Mouse (Mus musculus) neural tube, embryonic 12.5 days (tissue): ENCODE measurements around the gene Bcar3. TPM values are rescaled to one million over a fixed set of nuclear protein-coding genes. Genes with fewer than 3 reads are reported as not detected.

Source experiments
- ATAC-seq: fragments of 200-750 bp; cut with Nextera tagmentation; 2 replicates; pipeline ENCODE4 v1.8.0; 2017; ENCODE audit warnings: low read depth, mild to moderate bottlenecking, moderate TSS enrichment, moderate library complexity; ENCODE audit not compliant: low FRiP score
- H3K27ac ChIP-seq: fragments of 300-500 bp; sonication (generic); 2 replicates; pipeline ENCODE4 v1.5.1; 2016
- H3K27me3 ChIP-seq: fragments of 300-500 bp; sonication (generic); replicated peaks from 2 replicates; pipeline ENCODE4 v1.6.1; 2016; ENCODE audit warnings: mild to moderate bottlenecking
- H3K36me3 ChIP-seq: fragments of 300-500 bp; sonication (generic); 2 replicates; pipeline ENCODE4 v1.6.1; 2016; ENCODE audit warnings: mild to moderate bottlenecking
- H3K4me1 ChIP-seq: fragments of 300-500 bp; sonication (generic); 2 replicates; pipeline ENCODE4 v1.6.1; 2016
- H3K4me2 ChIP-seq: fragments of 300-500 bp; sonication (generic); replicated peaks from 2 replicates; pipeline ENCODE4 v1.6.1; 2016; ENCODE audit warnings: mild to moderate bottlenecking
- H3K4me3 ChIP-seq: fragments of 300-500 bp; sonication (generic); 2 replicates; pipeline ENCODE4 v1.5.1; 2016
- H3K9ac ChIP-seq: fragments of 300-500 bp; sonication (generic); 2 replicates; pipeline ENCODE4 v1.6.1; 2016; ENCODE audit warnings: mild to moderate bottlenecking
- H3K9me3 ChIP-seq: fragments of 300-500 bp; sonication (generic); 2 replicates; pipeline ENCODE4 v1.6.1; 2016; ENCODE audit warnings: mild to moderate bottlenecking
- WGBS: fragments of 180-500 bp; shearing (Covaris S2); methylation state at CpG from one replicate; pipeline ENCODE4 v1.1.7; 2016; 5-methylcytosine and 5-hydroxymethylcytosine counted together
- polyA plus RNA-seq: library from polyadenylated mRNA; unstranded; fragments of >200 nt; fragmentation: Nextera tagmentation; extraction: Ambion mirVana; gene quantifications from 2 replicates; pipeline ENCODE4 v1.2.1, GENCODE M21; 2016

Gene Bcar3
- polyA plus RNA-seq, 1 experiment from 2014 or later: 13.2 TPM

- H3K4me1 ChIP-seq: 0 out of 2 replicates have a peak, but pooled peaks cover 9% of the 10 kb centered on the region
- H3K4me2 ChIP-seq: no peak overlapping the region
- no peaks in the 10 kb centered on the region for H3K36me3 ChIP-seq
- no peak for ATAC-seq
- no peak overlapping the region for H3K4me3 ChIP-seq
- no peak overlapping the region for H3K9ac ChIP-seq
- 91% methylated on average over 6 of the region's 6 CpGs for WGBS
- H3K27me3 ChIP-seq: no peaks in the 10 kb centered on the region
- H3K9me3 ChIP-seq: no peaks in the 10 kb centered on the region
- H3K27ac ChIP-seq: no peak overlapping the region
Observed at GRCm38 (mm10) chr3:122323841-122324240, 29.9 kb downstream of the Bcar3 start.

DNA sequence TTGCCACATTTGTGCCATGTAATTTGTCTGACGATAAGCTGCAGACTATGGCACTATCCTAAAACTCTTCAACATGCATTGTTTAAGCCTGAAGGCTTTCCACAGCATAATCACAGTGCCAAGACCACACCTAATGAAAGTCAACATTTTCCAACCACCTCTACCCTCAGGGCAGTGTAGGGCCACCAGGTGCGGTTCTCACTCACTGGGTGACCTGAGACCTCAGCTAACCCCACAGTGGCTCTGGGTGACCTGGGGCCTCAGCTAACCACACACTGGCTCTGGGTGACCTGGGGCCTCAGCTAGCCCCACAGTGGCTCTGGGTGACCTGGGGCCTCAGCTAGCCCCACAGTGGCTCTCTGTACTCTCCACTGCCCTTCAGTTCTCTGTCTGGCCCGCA, 30.6 kb downstream of the Bcar3 start:
- Histone ChIP-seq H3K4me1 (0 out of 2 replicates have a peak, but pooled peaks cover 9% of the 10 kb centered on the region), H3K9ac (no peak overlapping the region), H3K4me2 (no peak overlapping the region), H3K36me3 (no peaks in the 10 kb centered on the region), H3K27ac (no peak overlapping the region), H3K4me3 (no peak overlapping the region), H3K27me3 (no peaks in the 10 kb centered on the region), H3K9me3 (no peaks in the 10 kb centered on the region)
- WGBS: 89% methylated on average over 3 of the region's 3 CpGs
- no peak for ATAC-seq

DNA sequence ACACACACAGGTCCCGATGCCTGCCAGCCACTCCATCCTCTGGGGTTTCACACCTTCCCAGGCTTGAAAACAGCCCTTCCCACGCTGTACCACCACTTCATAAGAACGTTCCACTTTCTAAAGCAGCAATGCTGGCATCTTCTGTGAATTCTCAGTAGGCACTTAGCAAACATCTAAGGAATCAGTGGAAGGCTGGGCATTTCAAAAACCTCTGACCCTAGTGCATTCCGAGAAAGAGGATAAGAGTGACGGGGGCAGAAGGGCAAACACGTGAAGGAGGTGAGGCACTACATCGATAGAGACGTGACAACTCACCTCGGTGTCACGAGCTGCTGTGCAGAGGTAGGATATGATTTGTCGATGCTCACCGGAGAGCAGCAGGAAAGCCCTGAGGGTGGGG, 36.5 kb downstream of the Bcar3 start:
- no peak overlapping the region for H3K27ac ChIP-seq
- no peak for ATAC-seq
- H3K4me1 ChIP-seq: 0 out of 2 replicates have a peak, but pooled peaks cover 5% of the 10 kb centered on the region
- H3K9me3 ChIP-seq: no peaks in the 10 kb centered on the region
- no peak overlapping the region for H3K9ac ChIP-seq
- 88% methylated on average over 12 of the region's 12 CpGs for WGBS
- no peaks in the 10 kb centered on the region for H3K27me3 ChIP-seq
- no peak overlapping the region for H3K4me2 ChIP-seq
- H3K36me3 ChIP-seq: no peaks in the 10 kb centered on the region
- no peak overlapping the region for H3K4me3 ChIP-seq

- 23% methylated on average over 4 of the region's 4 CpGs for WGBS
- Histone ChIP-seq H3K27ac (no peak overlapping the region), H3K27me3 (no peaks in the 10 kb centered on the region), H3K36me3 (no peaks in the 10 kb centered on the region), H3K9me3 (no peaks in the 10 kb centered on the region), H3K4me2 (no peak overlapping the region), H3K4me1 (0 out of 2 replicates have a peak, but pooled peaks cover 5% of the 10 kb centered on the region), H3K4me3 (no peak overlapping the region), H3K9ac (no peak overlapping the region)
- no peak for ATAC-seq
Observed at GRCm38 (mm10) chr3:122333493-122333892, 39.6 kb downstream of the Bcar3 start.

DNA sequence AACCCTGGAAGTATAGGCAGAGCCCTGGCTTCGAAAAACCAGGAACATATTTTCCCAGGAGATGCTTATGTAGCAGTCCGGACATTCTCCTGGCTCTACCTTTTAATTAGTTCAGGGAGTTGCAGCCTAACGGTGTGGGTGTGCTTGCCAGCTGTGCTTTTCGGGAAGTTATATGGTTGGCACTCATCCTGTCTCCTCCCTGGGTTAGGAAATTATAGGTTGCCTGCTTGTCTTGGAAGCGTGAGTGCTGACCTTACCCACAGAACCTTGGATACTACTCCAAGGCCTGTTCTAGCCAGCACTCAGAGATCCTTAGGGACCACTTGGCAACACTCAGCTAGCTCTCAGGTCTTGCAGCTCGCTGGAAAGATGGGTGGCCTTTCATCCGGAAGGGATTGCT, 40.0 kb downstream of the Bcar3 start:
- no peak overlapping the region for H3K4me3 ChIP-seq
- H3K4me2 ChIP-seq: no peak overlapping the region
- H3K36me3 ChIP-seq: no peaks in the 10 kb centered on the region
- no peaks in the 10 kb centered on the region for H3K27me3 ChIP-seq
- 0 out of 2 replicates have a peak, but pooled peaks cover 5% of the 10 kb centered on the region for H3K4me1 ChIP-seq
- 50% methylated on average over 7 of the region's 7 CpGs for WGBS
- no peak overlapping the region for H3K9ac ChIP-seq
- ATAC-seq: no peak
- H3K27ac ChIP-seq: no peak overlapping the region
- H3K9me3 ChIP-seq: no peaks in the 10 kb centered on the region

- H3K9me3 ChIP-seq: no peaks in the 10 kb centered on the region
- H3K9ac ChIP-seq: no peak overlapping the region
- H3K4me2 ChIP-seq: no peak overlapping the region
- 0 out of 2 replicates have a peak, but pooled peaks cover 5% of the 10 kb centered on the region for H3K4me1 ChIP-seq
- no peak for ATAC-seq
- no peaks in the 10 kb centered on the region for H3K27me3 ChIP-seq
- no peak overlapping the region for H3K27ac ChIP-seq
- H3K4me3 ChIP-seq: no peak overlapping the region
- 70% methylated on average over 7 of the region's 7 CpGs for WGBS
- H3K36me3 ChIP-seq: no peaks in the 10 kb centered on the region
Observed at GRCm38 (mm10) chr3:122334375-122334774, 40.4 kb downstream of the Bcar3 start.

- no peak overlapping the region for H3K9ac ChIP-seq
- no peak for ATAC-seq
- H3K4me3 ChIP-seq: no peak overlapping the region
- no peak overlapping the region for H3K27ac ChIP-seq
- 0 out of 2 replicates have a peak, but pooled peaks cover 5% of the 10 kb centered on the region for H3K4me1 ChIP-seq
- no peak overlapping the region for H3K4me2 ChIP-seq
- no peaks in the 10 kb centered on the region for H3K27me3 ChIP-seq
- 92% methylated on average over 4 of the region's 4 CpGs for WGBS
- H3K9me3 ChIP-seq: no peaks in the 10 kb centered on the region
- H3K36me3 ChIP-seq: no peaks in the 10 kb centered on the region
Observed at GRCm38 (mm10) chr3:122336030-122336429, 42.1 kb downstream of the Bcar3 start.

DNA sequence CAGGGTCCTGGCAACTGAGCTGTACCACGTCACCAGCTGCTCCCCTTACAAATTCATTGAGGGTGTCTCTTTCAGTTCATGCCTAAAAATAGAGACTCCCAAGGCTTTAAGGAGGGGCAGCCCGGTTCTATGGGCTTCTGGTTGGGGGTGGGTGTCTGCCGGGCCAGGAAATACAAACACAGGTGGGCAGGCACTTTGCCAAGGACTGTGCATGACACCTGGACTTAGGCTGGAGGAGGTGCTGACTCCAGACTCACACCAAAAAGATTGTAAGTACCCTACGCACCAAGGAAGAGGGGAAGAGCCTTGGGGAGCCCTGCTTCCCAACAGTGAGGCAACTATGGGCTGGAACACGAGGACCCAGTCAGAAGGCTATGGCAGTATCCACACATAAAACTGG, 44.1 kb downstream of the Bcar3 start:
- Histone ChIP-seq H3K4me2 (no peak overlapping the region), H3K9ac (no peak overlapping the region), H3K27me3 (no peaks in the 10 kb centered on the region), H3K9me3 (no peaks in the 10 kb centered on the region), H3K27ac (no peak overlapping the region), H3K4me3 (no peak overlapping the region), H3K36me3 (no peaks in the 10 kb centered on the region), H3K4me1 (0 out of 2 replicates have a peak, but pooled peaks cover 5% of the 10 kb centered on the region)
- 77% methylated on average over 5 of the region's 5 CpGs for WGBS
- no peak for ATAC-seq

- Histone ChIP-seq H3K4me2 (no peak overlapping the region), H3K9me3 (no peaks in the 10 kb centered on the region), H3K4me1 (0 out of 2 replicates have a peak, but pooled peaks cover 5% of the 10 kb centered on the region), H3K9ac (no peak overlapping the region), H3K27me3 (no peaks in the 10 kb centered on the region), H3K4me3 (no peak overlapping the region), H3K27ac (no peak overlapping the region), H3K36me3 (no peaks in the 10 kb centered on the region)
- no peak for ATAC-seq
- 92% methylated on average over 7 of the region's 7 CpGs for WGBS
Observed at GRCm38 (mm10) chr3:122338897-122339296, 45.0 kb downstream of the Bcar3 start.

DNA sequence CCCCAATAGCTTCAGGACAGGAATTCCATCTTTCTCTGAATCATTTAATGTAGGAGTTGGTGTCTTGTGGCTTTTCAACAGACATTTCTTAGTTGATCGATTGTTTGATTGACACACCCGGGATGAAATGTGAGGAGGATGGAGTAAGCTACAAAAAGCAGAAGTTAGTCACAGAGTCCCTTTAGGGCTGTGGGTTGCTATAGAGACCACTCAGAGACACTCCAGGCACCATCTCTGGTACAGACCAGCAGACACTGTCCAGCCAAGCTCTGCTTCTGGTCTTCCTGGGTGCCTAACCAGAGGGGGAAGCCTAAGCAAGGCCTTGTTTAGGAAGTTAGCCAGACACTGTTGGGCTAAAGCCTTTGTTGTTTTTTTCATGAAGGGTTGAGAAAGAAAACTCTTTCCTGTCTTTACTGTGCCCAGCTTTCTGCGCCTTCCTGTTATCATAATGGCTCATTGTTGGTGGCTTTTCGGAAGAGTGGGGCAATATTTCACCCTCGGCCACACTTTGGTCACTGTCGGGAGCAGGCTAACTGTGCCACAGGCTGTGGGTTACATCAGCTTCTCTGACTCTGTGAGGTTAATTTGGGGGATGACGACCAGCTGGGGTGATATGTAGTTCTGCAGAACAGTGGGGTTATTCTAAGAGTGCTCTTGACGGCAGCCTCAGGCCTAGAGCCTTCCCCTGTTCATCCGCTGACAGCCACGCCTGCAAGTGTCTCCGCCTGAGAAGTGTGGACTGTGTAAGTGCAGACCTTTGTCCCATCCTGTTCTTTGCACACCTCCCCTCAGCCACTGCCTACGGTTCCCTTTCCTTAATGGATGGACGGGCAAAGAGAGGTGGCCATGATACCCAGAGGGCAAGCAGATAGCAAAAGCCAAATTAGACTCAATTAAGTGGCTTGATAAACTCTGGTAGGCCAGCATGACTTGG, 46.5 kb downstream of the Bcar3 start:
- Histone ChIP-seq H3K9ac (no peak overlapping the region), H3K27ac (no peak overlapping the region), H3K36me3 (no peaks in the 10 kb centered on the region), H3K4me3 (no peak overlapping the region), H3K4me2 (no peak overlapping the region), H3K9me3 (no peaks in the 10 kb centered on the region), H3K27me3 (no peaks in the 10 kb centered on the region), H3K4me1 (no peaks in the 10 kb centered on the region)
- WGBS: 70% methylated on average over 13 of the region's 13 CpGs
- ATAC-seq: no peak

GRCm38 (mm10) chr3:122343437-122343853, 49.5 kb downstream of the Bcar3 start:
- Histone ChIP-seq H3K4me3 (no peak overlapping the region), H3K9ac (no peak overlapping the region), H3K4me1 (no peaks in the 10 kb centered on the region), H3K36me3 (no peaks in the 10 kb centered on the region), H3K4me2 (no peak overlapping the region), H3K9me3 (no peaks in the 10 kb centered on the region), H3K27ac (no peak overlapping the region), H3K27me3 (no peaks in the 10 kb centered on the region)
- ATAC-seq: no peak
- WGBS: 53% methylated on average over 9 of the region's 9 CpGs

DNA sequence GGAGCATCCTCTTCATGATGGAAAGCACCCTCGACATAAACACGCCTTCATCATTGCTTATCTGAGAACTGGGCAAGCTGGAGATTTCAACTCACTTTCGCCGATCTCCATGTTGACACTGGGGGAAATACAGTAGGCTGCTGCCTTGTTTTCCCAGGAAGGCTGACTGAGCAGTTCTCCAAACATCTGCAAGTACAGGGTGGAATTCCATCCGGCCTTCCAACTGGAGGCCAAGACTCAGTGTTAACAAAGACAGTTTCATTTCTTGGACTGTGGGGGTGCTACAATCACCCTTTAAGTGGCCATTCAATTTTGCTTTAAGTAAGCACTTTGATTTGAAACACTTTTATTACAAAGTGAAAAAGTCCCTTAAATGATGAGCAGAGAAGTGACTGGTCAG, 50.4 kb downstream of the Bcar3 start:
- WGBS: 88% methylated on average over 5 of the region's 5 CpGs

More for the DNA sequence above, 50.4 kb downstream of the Bcar3 start:
- Histone ChIP-seq H3K4me3 (no peak overlapping the region), H3K9me3 (no peaks in the 10 kb centered on the region), H3K27ac (no peak overlapping the region), H3K36me3 (no peaks in the 10 kb centered on the region), H3K4me1 (no peaks in the 10 kb centered on the region), H3K27me3 (no peaks in the 10 kb centered on the region), H3K4me2 (no peak overlapping the region), H3K9ac (no peak overlapping the region)
- ATAC-seq: no peak
